14 mouse cellular contexts compared by ENCODE assay signal in genomic region chr4:137264066-137264465, GRCm38 (mm10). TPM values are rescaled to one million over a fixed set of nuclear protein-coding genes. Genes with fewer than 3 reads are reported as not detected.
"Had no signal": no experiment of that assay in that cellular context is flagged by ENCODE, and none has a peak within 500 bp of the region (broad histone marks: within the 10 kb centered on the region; RNA-seq: fewer than 3 reads in every experiment).

No protein-coding gene starts in this region.

- H3K4me1 ChIP-seq: liver, embryonic 13.5 days; megakaryocyte, embryonic 14.5 days; midbrain, embryonic 15.5 days had no signal

- H3K27ac ChIP-seq: layer of hippocampus, adult 2 months; limb, embryonic 12.5 days; liver, embryonic 13.5 days; lung, embryonic 15.5 days; macrophage; midbrain, embryonic 15.5 days had no signal

- DNase-seq: kidney, postnatal 10 days; kidney, postnatal 4 days; liver; liver, embryonic 13.5 days; liver, postnatal 0 days; lung, postnatal 14 days; right cerebral cortex, postnatal 14 days had no signal

- H3K27me3 ChIP-seq: lung, embryonic 15.5 days; midbrain, embryonic 15.5 days had no signal

- H3K4me3 ChIP-seq: layer of hippocampus, adult 2 months; limb, embryonic 12.5 days; liver, embryonic 13.5 days; lung, embryonic 15.5 days; megakaryocyte, embryonic 14.5 days; midbrain, embryonic 15.5 days had no signal

RNA-seq across cellular contexts. Expression of gene Wnt4, which starts 13.2 kb away (rescaled TPM):
- total RNA-seq: monocyte, adult 5-6 weeks had no signal
- polyA plus RNA-seq: macrophage had no signal
